Mouse (Mus musculus) embryonic fibroblast, embryonic 13.5 days (primary cell): ENCODE measurements around the gene Sema4c. TPM values are rescaled to one million over a fixed set of nuclear protein-coding genes. Genes with fewer than 3 reads are reported as not detected.

ENCODE experiments used
- H3K27ac ChIP-seq: 2 replicates; pipeline ENCODE4 v1.5.1; 2012; ENCODE audit warnings: low read length, control low read depth, inconsistent platforms; ENCODE audit not compliant: insufficient read depth
- H3K4me1 ChIP-seq: 2 replicates; pipeline ENCODE4 v1.6.1; 2011; ENCODE audit warnings: low read length; ENCODE audit not compliant: control insufficient read depth, insufficient read depth
- H3K4me3 ChIP-seq: 2 replicates; pipeline ENCODE4 v1.5.1; 2011; ENCODE audit warnings: mild to moderate bottlenecking, control low read depth, low read length; ENCODE audit not compliant: insufficient read depth
- CTCF ChIP-seq: IDR thresholded peaks from 2 replicates; pipeline ENCODE4 v1.5.1; 2011; ENCODE audit warnings: mild to moderate bottlenecking, control low read depth, low read length, moderate library complexity, borderline replicate concordance; ENCODE audit not compliant: insufficient read depth
- POLR2A ChIP-seq: IDR thresholded peaks from 2 replicates; pipeline ENCODE4 v1.6.1; 2011; ENCODE audit warnings: low read depth, mild to moderate bottlenecking, control low read depth, low read length, moderate library complexity
- polyA plus RNA-seq: library from polyadenylated mRNA; stranded (reverse); fragments of >200 nt; gene quantifications from 2 replicates; pipeline ENCODE4 v1.2.4, GENCODE M21; 2011; ENCODE audit warnings: low read depth; ENCODE audit not compliant: missing spikeins, insufficient read length

Gene Sema4c
- 11.8 and 20.5 TPM in 2 replicates for polyA plus RNA-seq

DNA sequence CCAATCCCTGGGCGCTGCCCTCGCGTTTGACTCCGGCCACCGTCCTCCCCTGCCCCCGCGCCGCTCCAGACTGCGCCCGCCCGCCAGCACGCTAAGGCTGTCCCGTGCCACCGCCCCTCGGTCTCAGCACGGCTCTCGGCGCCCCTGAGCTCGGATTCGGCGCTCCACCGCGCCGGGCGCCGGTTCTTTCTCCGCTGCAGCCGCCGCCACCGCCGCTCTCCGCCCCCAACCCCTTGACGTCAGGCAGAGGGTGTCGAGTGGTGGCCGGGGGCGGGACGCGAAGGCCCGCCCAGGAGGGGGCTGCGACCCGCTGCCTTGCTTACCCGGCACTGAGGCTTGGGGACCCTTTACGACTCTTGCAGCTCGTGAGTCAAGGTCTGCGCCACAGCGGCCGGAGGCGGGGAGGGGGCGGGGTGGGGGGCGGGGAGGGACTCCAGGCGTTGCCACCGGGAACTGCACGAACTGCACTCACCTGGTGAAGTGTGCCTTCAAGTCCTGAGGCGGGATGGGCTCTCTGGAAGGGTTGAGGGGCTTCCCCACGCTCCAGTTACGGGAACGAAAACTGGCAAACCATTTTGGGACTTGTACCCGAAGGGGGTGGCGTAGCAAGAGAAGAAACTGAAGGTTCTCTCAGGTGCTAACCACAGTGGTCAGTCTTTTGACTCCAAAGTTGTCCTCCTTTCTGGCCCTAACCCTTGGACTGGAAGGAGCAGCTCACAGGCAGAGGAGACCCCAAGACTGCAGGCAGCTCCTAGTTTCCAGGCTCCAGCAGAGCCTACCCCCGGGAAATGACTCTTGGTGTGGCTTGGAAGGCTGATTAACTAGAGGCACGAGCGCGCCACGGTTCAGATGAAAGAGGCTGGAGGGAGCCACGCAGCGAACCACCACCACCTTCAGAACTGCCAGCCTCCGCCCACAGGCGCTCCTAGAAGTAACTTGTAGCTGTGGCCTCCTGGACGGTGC, at the start of gene Sema4c:
TSS of gene Sema4c (minus strand) at position 319 of the 963 bp plus-strand sequence.
- TF ChIP-seq CTCF (no peak), POLR2A (peak; percentile 61)
- H3K4me3 ChIP-seq: peak within 1 kb of the TSS; percentile 61
- peak within 1 kb of the TSS; percentile 76 for H3K27ac ChIP-seq
- peaks cover 3% of the 10 kb centered on the region for H3K4me1 ChIP-seq

DNA sequence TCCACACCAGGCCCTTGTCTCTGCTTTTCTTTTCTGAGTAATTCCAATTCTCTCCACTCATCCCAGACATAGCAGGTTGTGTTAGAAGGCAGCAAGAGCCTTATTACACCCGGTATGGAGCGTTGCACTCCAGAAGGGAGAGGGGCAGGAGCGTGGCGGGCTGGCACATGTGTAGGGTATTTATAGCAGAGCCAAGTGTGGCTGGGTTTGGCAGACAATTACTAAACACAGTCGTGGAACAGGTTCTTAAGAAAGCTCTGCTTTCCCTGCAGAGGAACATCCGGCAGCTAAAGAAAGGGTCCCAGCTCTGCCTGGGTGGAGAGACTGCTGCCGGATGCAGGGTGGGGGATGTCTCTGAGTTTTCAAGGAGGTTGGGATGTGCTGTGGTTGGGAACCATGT, 48.8 kb upstream of the Sema4c start:
- Histone ChIP-seq H3K4me1 (no peaks in the 10 kb centered on the region), H3K4me3 (no peak overlapping the region), H3K27ac (no peak overlapping the region)
- no peak for TF ChIP-seq POLR2A
- TF ChIP-seq CTCF: no peak

DNA sequence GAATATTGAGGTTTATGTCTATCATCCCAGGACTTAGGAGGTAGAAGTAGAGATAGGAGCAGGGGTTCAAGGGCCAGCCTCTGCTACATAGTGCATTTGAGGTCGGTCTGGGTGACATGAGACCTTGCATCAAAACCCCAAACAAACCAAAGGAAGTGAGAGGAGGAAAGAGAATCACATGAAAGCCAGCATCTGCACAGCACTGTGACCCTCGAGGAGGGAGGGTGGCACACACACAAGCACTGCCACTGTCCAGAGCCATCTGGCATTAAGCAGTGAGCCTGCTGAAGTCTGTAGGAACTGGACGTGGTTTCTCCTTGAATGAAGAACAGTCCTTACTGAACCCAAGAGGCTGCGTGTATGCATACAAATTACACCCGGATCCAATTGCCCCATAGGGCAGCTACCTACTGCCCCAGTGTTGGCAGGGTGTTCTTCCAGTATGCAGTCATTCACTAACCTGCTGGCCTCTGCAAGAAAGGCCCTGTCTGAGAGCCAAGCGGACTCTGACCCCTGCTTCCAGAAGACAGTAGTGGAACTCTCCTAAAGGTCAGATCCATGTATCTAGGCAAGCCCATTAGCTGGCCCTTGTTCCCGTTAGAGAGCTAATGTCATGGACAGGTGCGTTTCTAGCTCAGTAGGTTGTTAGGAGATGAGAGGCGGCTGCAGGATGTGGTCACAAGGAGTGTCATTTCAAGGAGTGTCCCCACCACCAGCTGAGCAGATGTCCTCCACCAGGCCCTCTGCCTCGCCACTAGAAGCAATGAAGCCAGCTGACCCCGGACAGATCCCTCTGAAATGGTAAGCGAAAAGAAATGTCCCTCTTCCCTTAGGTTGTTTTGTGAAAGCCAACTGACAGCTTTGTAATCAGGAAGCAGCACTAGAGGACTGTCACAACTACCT, 46.4 kb upstream of the Sema4c start:
- Histone ChIP-seq H3K27ac (no peak overlapping the region), H3K4me1 (no peaks in the 10 kb centered on the region), H3K4me3 (no peak overlapping the region)
- no peak for TF ChIP-seq POLR2A
- TF ChIP-seq CTCF: no peak

DNA sequence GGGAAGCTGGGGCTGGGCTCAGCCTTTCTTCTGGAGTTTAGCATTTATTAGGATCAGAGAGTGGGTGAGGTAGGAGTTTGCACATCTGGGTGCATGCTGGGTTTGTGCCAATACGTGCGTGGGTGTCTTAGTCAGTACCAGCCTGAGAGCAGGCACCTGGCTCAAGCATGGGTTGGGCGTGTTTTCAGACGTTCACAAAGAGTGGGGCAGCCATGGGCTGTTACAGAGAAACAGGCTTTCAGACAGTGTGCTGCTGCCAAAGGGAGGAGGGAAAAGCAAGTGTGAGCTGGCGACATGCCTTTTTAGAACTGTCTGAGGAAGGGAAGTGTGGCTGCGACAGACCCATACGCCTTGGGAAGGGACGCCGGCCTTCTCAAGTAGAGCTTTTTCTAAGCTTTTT, 45.2 kb upstream of the Sema4c start:
- no peaks in the 10 kb centered on the region for H3K4me1 ChIP-seq
- no peak for TF ChIP-seq CTCF
- TF ChIP-seq POLR2A: no peak
- H3K4me3 ChIP-seq: no peak overlapping the region
- H3K27ac ChIP-seq: no peak overlapping the region

DNA sequence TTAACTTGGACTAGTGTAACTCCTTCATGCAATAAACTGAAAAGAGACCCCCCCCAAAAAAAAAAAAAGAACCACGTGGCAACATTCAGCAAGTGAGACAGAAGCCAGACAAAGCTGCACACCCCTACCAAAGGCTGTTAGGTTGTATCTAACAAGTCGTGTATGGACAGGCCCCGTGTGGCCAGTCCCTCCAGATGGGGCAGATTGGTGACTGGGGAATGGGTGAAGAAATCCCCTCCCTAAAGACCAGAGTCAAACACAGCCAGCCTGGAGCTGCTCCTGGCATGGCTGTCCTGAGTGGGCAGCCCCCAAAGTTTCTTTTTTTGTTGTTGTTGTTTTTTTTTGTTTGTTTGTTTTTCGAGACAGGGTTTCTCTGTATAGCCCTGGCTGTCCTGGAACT, 44.1 kb upstream of the Sema4c start:
- Histone ChIP-seq H3K27ac (no peak overlapping the region), H3K4me3 (no peak overlapping the region), H3K4me1 (no peaks in the 10 kb centered on the region)
- no peak for TF ChIP-seq CTCF
- TF ChIP-seq POLR2A: no peak

DNA sequence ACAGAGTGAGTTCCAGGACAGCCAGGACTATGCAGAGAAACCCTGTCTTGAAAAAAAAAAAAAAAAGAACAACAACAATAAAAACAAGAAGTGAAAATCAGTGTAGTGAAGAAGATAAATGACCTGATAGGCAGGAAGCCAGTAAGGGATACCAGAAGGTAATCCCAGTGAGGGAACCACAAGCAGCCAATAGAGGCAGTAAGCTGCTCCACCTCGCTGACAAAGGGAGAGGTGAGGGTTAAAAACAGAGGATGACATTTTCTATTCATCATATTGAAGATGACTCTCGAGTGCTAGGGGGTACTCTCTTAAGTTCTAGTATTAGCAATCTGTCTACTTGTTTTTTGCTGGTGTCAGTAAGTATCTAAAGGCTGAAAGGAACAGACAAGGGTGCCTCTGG, 40.3 kb upstream of the Sema4c start:
- no peak overlapping the region for H3K27ac ChIP-seq
- TF ChIP-seq POLR2A (no peak), CTCF (no peak)

DNA sequence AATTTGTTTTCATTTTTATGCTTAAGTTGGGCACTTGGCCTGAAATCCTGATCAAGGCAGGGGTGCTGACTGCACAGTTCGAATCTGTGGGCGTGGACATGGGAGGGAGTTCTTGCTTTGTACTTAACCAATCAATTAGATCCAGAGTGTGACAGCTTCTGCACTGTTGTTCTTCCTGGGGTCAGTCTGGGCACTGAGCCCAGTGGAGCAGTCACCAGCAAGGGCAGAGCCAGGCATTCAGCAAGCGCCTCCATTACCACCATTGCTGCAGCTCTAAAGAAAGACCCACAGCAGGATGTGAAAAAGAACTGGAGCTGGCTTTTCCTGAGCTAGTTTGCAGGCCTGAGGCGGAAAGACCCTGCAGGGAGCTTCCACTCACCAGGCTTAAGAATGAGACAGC, 38.0 kb upstream of the Sema4c start:
- Histone ChIP-seq H3K27ac (no peak overlapping the region), H3K4me3 (no peak overlapping the region), H3K4me1 (no peaks in the 10 kb centered on the region)
- TF ChIP-seq POLR2A: no peak
- no peak for TF ChIP-seq CTCF

More for the DNA sequence above, 40.3 kb upstream of the Sema4c start:
- Histone ChIP-seq H3K4me3 (no peak overlapping the region), H3K4me1 (no peaks in the 10 kb centered on the region)

DNA sequence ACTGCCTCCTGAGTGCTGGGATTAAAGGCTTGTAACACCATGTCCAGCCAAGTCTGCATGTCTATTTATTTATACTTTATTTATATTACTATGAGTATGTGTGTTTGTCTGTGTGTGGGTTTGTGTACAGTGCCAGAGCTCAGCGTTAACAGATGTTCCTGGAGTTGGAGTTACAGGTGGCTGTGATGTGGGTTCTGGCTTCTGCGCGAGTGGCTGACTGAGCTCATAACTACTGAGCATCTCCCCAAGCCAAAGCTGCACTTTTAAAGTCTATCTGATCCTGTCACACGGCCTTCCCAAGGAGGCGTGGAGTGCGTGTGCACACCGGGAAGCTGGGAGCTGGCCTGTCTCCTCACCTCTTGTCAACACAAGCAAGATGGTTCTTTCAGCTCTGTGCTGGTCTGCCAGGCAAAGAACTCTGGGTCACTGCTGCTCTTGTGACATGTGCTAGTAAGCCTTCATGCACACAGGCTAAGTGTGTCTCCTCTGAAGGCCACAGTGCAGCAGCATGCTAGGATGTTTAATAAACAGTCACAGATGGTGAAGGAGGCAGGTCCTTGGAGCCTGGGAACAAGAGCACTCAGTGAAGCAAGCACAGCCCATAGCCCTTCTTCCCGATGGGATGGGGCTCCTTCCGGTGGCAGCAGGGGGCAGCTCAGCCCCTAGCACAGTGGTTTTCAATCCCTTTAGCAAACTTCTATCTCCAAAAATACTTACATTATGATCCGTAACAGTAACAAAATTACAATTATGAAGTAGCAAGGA, 37.2 kb upstream of the Sema4c start:
- H3K4me3 ChIP-seq: no peak overlapping the region

DNA sequence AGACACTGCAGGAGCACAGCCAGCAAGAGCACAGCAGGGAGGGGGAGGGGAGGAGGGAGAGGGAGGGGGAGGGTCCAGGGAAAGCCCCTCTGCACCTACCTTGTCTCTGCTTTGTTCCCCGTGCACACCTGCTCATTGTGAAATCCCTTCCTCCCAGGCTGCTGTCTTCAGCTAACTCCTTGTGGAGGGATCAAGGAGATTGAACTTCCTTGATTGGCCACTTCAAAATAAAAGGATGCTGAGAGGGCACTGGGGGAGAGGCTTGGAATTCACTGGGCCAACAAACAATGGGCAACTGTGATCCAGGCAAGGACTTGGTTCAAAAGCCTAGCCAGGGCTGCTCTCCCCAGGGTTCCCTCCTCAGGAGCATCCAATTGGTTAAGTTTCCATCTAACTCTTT, 35.0 kb upstream of the Sema4c start:
- H3K4me3 ChIP-seq: no peak overlapping the region
- H3K27ac ChIP-seq: no peak overlapping the region
- no peaks in the 10 kb centered on the region for H3K4me1 ChIP-seq
- TF ChIP-seq POLR2A (no peak), CTCF (no peak)

More for the DNA sequence above, 37.2 kb upstream of the Sema4c start:
- no peak overlapping the region for H3K27ac ChIP-seq
- TF ChIP-seq POLR2A (no peak), CTCF (no peak)
- no peaks in the 10 kb centered on the region for H3K4me1 ChIP-seq

DNA sequence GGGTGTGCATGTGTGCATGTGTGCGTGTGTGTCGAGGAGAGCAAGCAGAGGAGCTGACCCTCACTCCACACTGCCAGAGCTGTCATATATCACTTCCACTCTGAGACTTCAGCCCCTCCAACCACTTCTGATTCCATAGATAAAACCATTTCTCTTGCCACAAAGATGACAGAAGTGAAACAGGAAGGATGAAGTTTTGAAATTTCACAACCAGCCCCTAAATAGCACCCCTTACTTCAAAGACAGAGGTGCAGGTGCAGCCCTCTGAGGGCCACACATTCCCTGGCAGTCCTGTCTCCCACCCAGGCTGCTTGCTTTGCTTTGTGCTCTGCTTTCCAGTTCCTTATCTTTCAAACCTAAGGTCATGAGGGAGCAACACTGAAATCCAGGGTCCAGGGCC, 33.3 kb upstream of the Sema4c start:
- TF ChIP-seq POLR2A: no peak
- TF ChIP-seq CTCF: no peak
- Histone ChIP-seq H3K27ac (no peak overlapping the region), H3K4me1 (no peaks in the 10 kb centered on the region), H3K4me3 (no peak overlapping the region)
